Mouse (Mus musculus): ENCODE results near the gene Tesmin.

DNA sequence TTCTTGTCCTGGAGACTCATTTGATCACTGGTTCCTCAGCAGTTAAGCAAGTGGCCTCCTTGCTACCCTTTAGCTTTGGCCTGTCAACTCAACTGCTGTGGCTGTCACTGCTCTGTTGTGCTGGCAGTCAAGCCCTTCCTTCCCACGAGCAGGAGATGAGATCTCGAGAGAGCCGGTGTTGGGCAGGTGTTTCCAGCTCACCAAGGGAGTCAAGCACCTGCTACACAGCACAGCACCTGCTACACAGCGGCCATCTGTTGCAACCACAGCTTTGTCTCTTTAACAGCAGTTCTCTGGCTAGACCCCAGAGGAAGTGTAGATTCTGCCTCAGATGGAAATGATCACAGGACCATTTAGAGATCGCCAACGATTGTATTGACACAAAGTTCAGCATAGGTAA lies 63.0 kb downstream of the Tesmin start:
- TF ChIP-seq CTCF (IDR thresholded peaks at IDR 0.05; ENCODE audit: low read depth) (no peak), EP300 (IDR thresholded peaks at IDR 0.05; ENCODE audit: low read depth) (no peak)
